Mouse (Mus musculus) limb, embryonic 11.5 days (tissue): Measurements from ENCODE around the gene Gm20379. TPM values are rescaled to one million over a fixed set of nuclear protein-coding genes. Genes with fewer than 3 reads are reported as not detected.

ENCODE experiments used
- ATAC-seq: fragments of 200-750 bp; cut with Nextera tagmentation; 2 replicates; pipeline ENCODE4 v1.8.0; 2017; ENCODE audit warnings: low read depth; ENCODE audit not compliant: insufficient number of reproducible peaks, low FRiP score, low TSS enrichment
- DNase-seq: peaks from one replicate; pipeline ENCODE4 v3.0.0-alpha.2; 2015; ENCODE audit warnings: low spot score
- H3K27ac ChIP-seq: fragments of 300-500 bp; sonication (generic); replicated peaks from 2 replicates; pipeline ENCODE4 v1.5.1; 2014; ENCODE audit warnings: low read depth, mild to moderate bottlenecking, low read length
- H3K27me3 ChIP-seq: fragments of 300-500 bp; sonication (generic); 2 replicates; pipeline ENCODE4 v1.6.1; 2014; ENCODE audit warnings: mild to moderate bottlenecking, low read length, mixed read lengths; ENCODE audit not compliant: control insufficient read depth, insufficient read depth
- H3K36me3 ChIP-seq: fragments of 300-500 bp; sonication (generic); 2 replicates; pipeline ENCODE4 v1.6.1; 2014; ENCODE audit warnings: mild to moderate bottlenecking, low read length, moderate library complexity, mixed read lengths; ENCODE audit not compliant: control insufficient read depth, insufficient read depth
- H3K4me1 ChIP-seq: fragments of 300-500 bp; sonication (generic); 2 replicates; pipeline ENCODE4 v1.6.1; 2014; ENCODE audit warnings: low read length, mixed read lengths; ENCODE audit not compliant: control insufficient read depth, insufficient read depth
- H3K4me2 ChIP-seq: fragments of 300-500 bp; sonication (generic); 2 replicates; pipeline ENCODE4 v1.6.1; 2014; ENCODE audit warnings: low read depth, mild to moderate bottlenecking, moderate library complexity; ENCODE audit not compliant: severe bottlenecking
- H3K4me3 ChIP-seq: fragments of 300-500 bp; sonication (generic); 2 replicates; pipeline ENCODE4 v1.5.1; 2014; ENCODE audit warnings: low read depth, low read length
- H3K9ac ChIP-seq: fragments of 300-500 bp; sonication (generic); 2 replicates; pipeline ENCODE4 v1.6.1; 2014; ENCODE audit warnings: mild to moderate bottlenecking, low read length
- H3K9me3 ChIP-seq: fragments of 300-500 bp; sonication (generic); 2 replicates; pipeline ENCODE4 v1.6.1; 2016; ENCODE audit warnings: low read length; ENCODE audit not compliant: control insufficient read depth
- WGBS: fragments of 180-500 bp; shearing (Covaris S2); extraction: QIAGEN DNeasy Blood & Tissue Kit; methylation state at CpG from one replicate; pipeline ENCODE4 v1.1.7; 2014; 5-methylcytosine and 5-hydroxymethylcytosine counted together
- polyA plus RNA-seq: library from polyadenylated mRNA; unstranded; fragments of >200 nt; fragmentation: Nextera tagmentation; extraction: Ambion mirVana; gene quantifications from 2 replicates; pipeline ENCODE4 v1.2.1, GENCODE M21; 2014

Gene Gm20379
- polyA plus RNA-seq: 1.3 and 1.6 TPM in 2 replicates

DNA sequence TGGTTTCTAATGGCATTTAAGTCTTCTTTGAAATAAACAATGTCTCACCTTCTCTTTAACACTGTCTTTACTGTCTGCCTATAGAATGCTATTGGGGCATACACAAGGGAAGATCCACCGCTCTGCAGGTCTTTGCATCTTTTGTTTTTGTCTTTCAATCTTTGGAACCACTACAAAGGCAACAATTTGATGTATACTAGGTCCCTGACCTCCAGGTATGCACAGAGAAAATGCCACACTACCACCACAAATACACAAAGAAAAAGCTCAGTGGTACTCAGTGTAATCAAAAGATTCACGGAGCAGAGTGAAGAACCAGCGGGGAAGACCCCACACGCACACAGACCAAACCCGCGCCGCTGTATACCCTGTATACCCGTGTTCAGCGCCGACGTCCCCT lies at the start of gene Gm20379:
Gene Gm20379 (plus strand): TSS at position 301 of the 400 bp plus-strand sequence.
- Histone ChIP-seq H3K9ac (no peak within 1 kb of the TSS), H3K4me2 (no peak within 1 kb of the TSS), H3K36me3 (peaks cover 4% of the 10 kb centered on the region; the same call in 1 of the 2 replicates), H3K27me3 (no peaks in the 10 kb centered on the region), H3K4me3 (no peak within 1 kb of the TSS), H3K9me3 (no peaks in the 10 kb centered on the region), H3K27ac (no peak within 1 kb of the TSS), H3K4me1 (peaks cover 9% of the 10 kb centered on the region)
- no peak for ATAC-seq
- DNase-seq: no peak
- 96% methylated on average over 11 of the region's 11 CpGs for WGBS

DNA sequence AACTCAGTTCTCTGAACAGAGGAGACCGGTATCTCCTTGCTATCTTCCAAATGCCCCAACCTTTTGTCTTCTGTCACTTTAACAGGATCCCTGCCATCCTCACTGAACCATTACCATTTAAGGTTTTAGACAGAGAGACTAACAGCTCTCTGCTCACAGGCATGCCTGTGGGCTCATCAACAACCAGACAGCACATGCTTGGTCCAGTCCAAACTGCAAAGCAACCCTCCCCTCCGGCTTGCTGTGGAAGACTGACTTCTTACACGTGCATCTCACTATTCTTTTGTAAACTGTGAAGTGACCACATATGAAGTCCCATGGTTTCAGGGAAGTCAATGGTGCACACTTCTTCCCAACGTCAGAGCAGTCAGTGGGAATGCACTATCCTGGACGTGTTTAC lies 44.5 kb upstream of the Gm20379 start:
- Histone ChIP-seq H3K9ac (no peak overlapping the region), H3K4me3 (no peak overlapping the region), H3K27ac (no peak overlapping the region), H3K27me3 (no peaks in the 10 kb centered on the region), H3K36me3 (no peaks in the 10 kb centered on the region), H3K4me2 (no peak overlapping the region), H3K9me3 (no peaks in the 10 kb centered on the region), H3K4me1 (no peaks in the 10 kb centered on the region)
- WGBS: 87% methylated on average over 5 of the region's 5 CpGs
- ATAC-seq: no peak
- no peak for DNase-seq

DNA sequence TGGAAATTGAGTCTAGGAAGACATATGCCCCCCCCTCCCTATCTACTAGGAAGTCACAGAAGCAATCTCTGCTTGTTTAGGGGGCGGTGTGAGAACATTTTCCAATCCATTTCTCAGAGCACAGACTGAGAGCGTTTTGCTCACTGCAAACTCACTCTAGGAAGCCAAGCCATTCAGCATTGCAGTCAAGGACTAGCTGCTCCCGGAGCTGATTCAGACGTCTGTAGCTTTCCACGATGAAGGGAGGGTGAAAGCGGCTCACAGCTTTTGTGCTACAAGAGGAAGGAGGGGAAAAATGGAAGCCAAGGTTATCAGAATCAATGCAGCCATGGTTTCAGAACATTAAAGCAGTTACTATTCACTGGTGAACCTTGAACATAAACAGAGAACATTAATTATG lies 42.2 kb upstream of the Gm20379 start:
- 92% methylated on average over 6 of the region's 6 CpGs for WGBS
- no peak for ATAC-seq
- no peak overlapping the region for H3K9ac ChIP-seq

GRCm38 (mm10) chr13:92267076-92267475 lies 38.7 kb upstream of the Gm20379 start:
- WGBS: 83% methylated on average over 3 of the region's 3 CpGs
- H3K9ac ChIP-seq: no peak overlapping the region
- no peak for ATAC-seq
- no peak overlapping the region for H3K4me2 ChIP-seq
- no peak overlapping the region for H3K27ac ChIP-seq
- no peak for DNase-seq
- no peak overlapping the region for H3K4me3 ChIP-seq
- H3K9me3 ChIP-seq: no peaks in the 10 kb centered on the region
- no peaks in the 10 kb centered on the region for H3K27me3 ChIP-seq
- no peaks in the 10 kb centered on the region for H3K4me1 ChIP-seq
- no peaks in the 10 kb centered on the region for H3K36me3 ChIP-seq

More for the DNA sequence above, 42.2 kb upstream of the Gm20379 start:
- Histone ChIP-seq H3K4me1 (no peaks in the 10 kb centered on the region), H3K27ac (no peak overlapping the region), H3K4me3 (no peak overlapping the region), H3K9me3 (no peaks in the 10 kb centered on the region), H3K4me2 (no peak overlapping the region), H3K36me3 (no peaks in the 10 kb centered on the region), H3K27me3 (no peaks in the 10 kb centered on the region)
- DNase-seq: no peak

GRCm38 (mm10) chr13:92274274-92275198 lies 31.2 kb upstream of the Gm20379 start:
- no peaks in the 10 kb centered on the region for H3K4me1 ChIP-seq
- H3K9ac ChIP-seq: no peak overlapping the region
- H3K36me3 ChIP-seq: no peaks in the 10 kb centered on the region
- no peak overlapping the region for H3K27ac ChIP-seq
- H3K27me3 ChIP-seq: no peaks in the 10 kb centered on the region
- DNase-seq (no peak), ATAC-seq (no peak)
- H3K4me3 ChIP-seq: no peak overlapping the region
- WGBS: 68% methylated on average over 14 of the region's 14 CpGs
- H3K4me2 ChIP-seq: no peak overlapping the region
- H3K9me3 ChIP-seq: no peaks in the 10 kb centered on the region

GRCm38 (mm10) chr13:92275292-92275691 lies 30.5 kb upstream of the Gm20379 start:
- Histone ChIP-seq H3K27me3 (no peaks in the 10 kb centered on the region), H3K9ac (no peak overlapping the region), H3K27ac (no peak overlapping the region), H3K9me3 (no peaks in the 10 kb centered on the region), H3K4me1 (no peaks in the 10 kb centered on the region), H3K4me3 (no peak overlapping the region), H3K4me2 (no peak overlapping the region), H3K36me3 (no peaks in the 10 kb centered on the region)
- ATAC-seq: no peak
- no peak for DNase-seq
- WGBS: 62% methylated on average over 9 of the region's 9 CpGs

- DNase-seq (no peak), ATAC-seq (no peak)
- no peaks in the 10 kb centered on the region for H3K9me3 ChIP-seq
- H3K4me3 ChIP-seq: no peak overlapping the region
- H3K4me2 ChIP-seq: no peak overlapping the region
- H3K4me1 ChIP-seq: no peaks in the 10 kb centered on the region
- H3K27me3 ChIP-seq: no peaks in the 10 kb centered on the region
- WGBS: 100% methylated on average over 2 of the region's 2 CpGs
- H3K9ac ChIP-seq: no peak overlapping the region
- H3K27ac ChIP-seq: no peak overlapping the region
- no peaks in the 10 kb centered on the region for H3K36me3 ChIP-seq
Observed at GRCm38 (mm10) chr13:92277027-92277426, 28.8 kb upstream of the Gm20379 start.

DNA sequence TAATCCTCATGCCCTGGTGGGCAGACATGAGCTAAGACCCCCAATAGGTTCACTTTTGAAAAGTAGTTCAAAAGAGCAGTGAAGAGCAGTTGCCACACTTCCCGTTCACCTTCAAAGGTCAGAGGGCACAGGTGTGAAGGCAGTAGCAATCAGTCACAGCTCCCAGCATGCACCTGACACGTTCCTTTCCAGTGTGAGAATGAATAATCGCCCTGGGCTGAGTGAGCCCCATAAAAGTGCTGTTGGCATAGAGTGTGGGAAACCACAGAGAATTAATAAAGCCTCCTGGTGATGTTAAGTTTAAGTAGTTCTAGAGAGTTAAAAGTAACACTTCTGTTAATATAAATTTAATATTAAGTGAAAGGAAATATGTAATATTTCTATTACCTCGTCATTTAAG lies 14.2 kb upstream of the Gm20379 start:
- 26% methylated on average over 4 of the region's 4 CpGs for WGBS
- Histone ChIP-seq H3K4me3 (no peak overlapping the region), H3K4me2 (no peak overlapping the region), H3K27me3 (no peaks in the 10 kb centered on the region), H3K36me3 (no peaks in the 10 kb centered on the region; the same call in 1 of the 2 replicates), H3K9ac (no peak overlapping the region), H3K4me1 (peaks cover 5% of the 10 kb centered on the region; the same call in 1 of the 2 replicates), H3K27ac (no peak overlapping the region), H3K9me3 (no peaks in the 10 kb centered on the region)
- DNase-seq (peak; percentile 46), ATAC-seq (no peak)
